Mouse (Mus musculus): ENCODE results near the gene Ssxa1.
A peak's percentile ranks its signal among the peaks of the same experiment; 100 is the strongest.
"Not testable (repeated sequence)": the region's sequence is repeated elsewhere in the genome, so short reads cannot be mapped to it uniquely, and the experiment has no call there.

The Ssxa1 gene

GRCm38 (mm10) chrX:21115520-21115919, at the start of gene Ssxa1:
Ssxa1 (plus strand) TSS chrX:21115820.
- DNase-seq, result no peak

GRCm38 (mm10) chrX:21068106-21068505, 47.5 kb upstream of the Ssxa1 start, which contains the start of gene Spaca5:
Spaca5 (plus strand) TSS chrX:21068406.
- DNase-seq, result no peak

GRCm38 (mm10) chrX:21088645-21088982, 27.0 kb upstream of the Ssxa1 start:
- DNase-seq, result no peak

GRCm38 (mm10) chrX:21088983-21089866, 26.4 kb upstream of the Ssxa1 start, which contains the start of gene Zfp300:
Zfp300 (minus strand) TSS chrX:21089527.
- peak; percentile 61 to 75 for DNase-seq

GRCm38 (mm10) chrX:21089867-21090239, 25.8 kb upstream of the Ssxa1 start:
- no peak for DNase-seq

- DNase-seq, result not testable (repeated sequence)
These were observed 31.1 kb downstream of the Ssxa1 start for GRCm38 (mm10) chrX:21146675-21147074.

All from kidney, postnatal 36 days (tissue).